8 mouse cellular contexts compared by ENCODE assay signal in the genomic region with DNA sequence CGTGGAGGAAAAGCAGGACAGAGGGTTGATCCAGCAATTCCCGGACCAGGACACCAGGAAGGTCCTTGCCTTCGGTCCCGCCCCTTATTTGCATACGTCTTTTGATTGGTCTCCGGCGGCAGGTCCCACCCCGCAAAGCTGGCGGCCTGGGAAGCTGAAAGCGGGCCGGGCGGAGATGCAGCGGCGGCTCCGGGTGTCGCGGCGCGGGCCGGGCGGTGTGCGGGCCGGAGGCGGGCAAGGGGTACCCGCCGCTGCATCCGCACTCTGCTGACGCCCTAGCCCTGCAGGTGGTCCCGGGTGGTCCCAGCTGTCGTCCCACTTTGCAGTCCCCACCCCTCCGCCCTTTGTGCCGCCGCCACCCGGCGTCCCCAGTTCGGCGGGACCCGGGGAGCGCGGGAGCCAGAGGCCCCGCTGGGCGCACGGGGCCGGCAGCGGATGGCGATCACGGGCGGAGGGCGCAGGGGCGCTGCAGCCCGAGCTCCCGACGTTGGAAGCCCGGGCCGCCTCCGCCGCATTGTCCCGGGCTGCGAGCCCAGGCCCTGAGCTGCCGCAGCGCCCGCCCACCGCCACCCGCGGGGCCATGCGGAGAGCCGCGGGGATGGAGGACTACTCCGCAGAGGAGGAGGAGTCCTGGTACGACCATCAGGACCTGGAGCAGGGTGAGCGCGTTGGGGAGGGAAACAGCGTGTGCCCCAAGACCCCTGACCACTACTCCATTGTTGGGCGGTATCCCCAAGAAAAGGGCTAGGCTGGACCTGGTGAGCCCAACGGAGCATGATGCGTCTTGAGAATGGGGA. TPM values are rescaled to one million over a fixed set of nuclear protein-coding genes. Genes with fewer than 3 reads are reported as not detected.
DNase-seq lines count a peak whose midpoint lies in the region; ATAC-seq and TF ChIP-seq lines count a peak whose summit lies in the region.

A gene (plus strand): TSS at position 174 of the 797 bp plus-strand sequence.

- no peaks in the 10 kb centered on the region for H3K9me3 ChIP-seq in hindbrain, embryonic 12.5 days (replicated peaks)
- H3K9me3 ChIP-seq in lung, postnatal 0 days (ENCODE audit: low read length) = no peaks in the 10 kb centered on the region

- TF ChIP-seq CTCF in lung, postnatal 0 days (IDR thresholded peaks at IDR 0.05) = no peak

- peak; percentile 93 for DNase-seq in R1 (ENCODE audit: low read depth, low spot score)
- peak; percentile 95 for DNase-seq in cerebellum, adult 9-11 months
- DNase-seq in frontal cortex, postnatal 14 days (ENCODE audit: low spot score in 2 of 2) = peak; percentile 61 to 80
- peak; percentile 84 to 91 for DNase-seq in layer of hippocampus, postnatal 14 days (ENCODE audit: low spot score in 2 of 2)
- DNase-seq in lung, postnatal 0 days (ENCODE audit: low spot score) = peak; percentile 97
- peak; percentile 97 for DNase-seq in retina, postnatal 1 day
- DNase-seq in urinary bladder, postnatal 25 days (ENCODE audit: low spot score) = peak; percentile 85

- peak within 1 kb of the TSS; percentile 98 for H3K9ac ChIP-seq in hindbrain, embryonic 12.5 days
- peak within 1 kb of the TSS; percentile 71 for H3K9ac ChIP-seq in lung, postnatal 0 days (replicated peaks; ENCODE audit: low read depth)

- no peaks in the 10 kb centered on the region for H3K36me3 ChIP-seq in hindbrain, embryonic 12.5 days
- no peaks in the 10 kb centered on the region for H3K36me3 ChIP-seq in lung, postnatal 0 days (ENCODE audit: insufficient read depth, low read length)

- peak within 1 kb of the TSS; percentile 95 for H3K27ac ChIP-seq in hindbrain, embryonic 12.5 days
- H3K27ac ChIP-seq in lung, postnatal 0 days (ENCODE audit: low read length) = peak within 1 kb of the TSS; percentile 69

- TF ChIP-seq EP300 in lung, postnatal 0 days (IDR thresholded peaks at IDR 0.05) = no peak

- under 1% methylated on average over 73 of the region's 76 CpGs for WGBS in hindbrain, embryonic 12.5 days
- WGBS in lung, postnatal 0 days = 2% methylated on average over 62 of the region's 76 CpGs

- peak within 1 kb of the TSS; percentile 91 for H3K4me3 ChIP-seq in hindbrain, embryonic 12.5 days
- H3K4me3 ChIP-seq in lung, postnatal 0 days (ENCODE audit: low read depth, low read length) = peak within 1 kb of the TSS; percentile 76

- H3K4me2 ChIP-seq in hindbrain, embryonic 12.5 days (replicated peaks) = peak within 1 kb of the TSS; percentile 60
- H3K4me2 ChIP-seq in lung, postnatal 0 days (replicated peaks; ENCODE audit: low read depth, low read length) = peak within 1 kb of the TSS; percentile 90

- peaks cover 41% of the 10 kb centered on the region for H3K4me1 ChIP-seq in hindbrain, embryonic 12.5 days
- peaks cover 3% of the 10 kb centered on the region; the same call in 1 of the 2 replicates for H3K4me1 ChIP-seq in lung, postnatal 0 days (ENCODE audit: insufficient read depth, low read depth, low read length)

- peaks cover 4% of the 10 kb centered on the region; the same call in 1 of the 2 replicates for H3K27me3 ChIP-seq in hindbrain, embryonic 12.5 days
- H3K27me3 ChIP-seq in lung, postnatal 0 days (replicated peaks; ENCODE audit: insufficient read depth, low read length) = no peaks in the 10 kb centered on the region

- ATAC-seq in hindbrain, embryonic 12.5 days (ENCODE audit: low FRiP score) = peak; percentile 90
- ATAC-seq in lung, postnatal 0 days = peak; percentile 96

RNA-seq across cellular contexts. Expression of the gene that starts here (rescaled TPM):
- polyA plus RNA-seq in hindbrain, embryonic 12.5 days (2016; fragmentation: Nextera tagmentation; extraction: Ambion mirVana) = 27.6 and 28.8 TPM in 2 replicates
- total RNA-seq in layer of hippocampus, postnatal 14 days (2021) = 10 to 100 TPM; 18.6 to 21.3 TPM
- 14.0 and 15.8 TPM in 2 replicates for polyA plus RNA-seq in lung, postnatal 0 days (2015; fragmentation: Nextera tagmentation; extraction: Ambion mirVana)

Comparison
In these comparisons a context has a peak if more than half of its experiments do, and no peak if none do; other contexts are left out.
1. Peak in every context shown above with its lines: DNase-seq, ATAC-seq, H3K4me3 ChIP-seq and H3K27ac ChIP-seq.